Mouse (Mus musculus) lung, postnatal 14 days (tissue): ENCODE data around the gene Slc37a3.
"Not testable (repeated sequence)": the region's sequence is repeated elsewhere in the genome, so short reads cannot be mapped to it uniquely, and the experiment has no call there.

ENCODE experiments used
- DNase-seq: peaks from one replicate; pipeline ENCODE4 v3.0.0; 2021

Gene Slc37a3

DNA sequence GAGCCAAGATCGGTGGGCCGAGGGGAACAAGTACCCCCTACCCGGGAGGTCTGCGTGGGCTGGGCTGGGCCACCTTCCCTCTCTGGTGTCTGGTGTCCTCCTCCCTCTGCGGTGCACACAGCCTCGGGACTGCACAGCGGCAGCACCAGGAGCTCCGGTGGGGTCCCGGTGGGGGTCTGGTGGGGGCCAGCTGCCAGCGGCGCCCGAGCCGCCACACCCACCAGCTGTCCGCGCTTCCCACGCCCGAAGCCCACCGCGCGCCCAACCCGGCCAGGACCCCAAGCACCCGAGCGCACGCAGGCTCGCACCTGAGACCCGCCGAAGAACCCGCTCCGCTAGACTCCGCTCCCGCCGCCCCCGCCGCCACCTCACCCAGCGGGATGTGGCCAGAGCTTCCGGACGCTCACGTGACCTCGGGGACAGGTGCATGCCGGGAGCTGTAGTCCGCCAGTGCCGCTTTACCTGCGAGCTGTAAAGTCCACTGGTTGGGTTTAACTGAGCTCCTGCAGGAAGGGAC is at the start of gene Slc37a3:
Gene Slc37a3, minus strand, starts transcription at position 365 of the 517 bp plus-strand sequence.
- peak; percentile 89 for DNase-seq

DNA sequence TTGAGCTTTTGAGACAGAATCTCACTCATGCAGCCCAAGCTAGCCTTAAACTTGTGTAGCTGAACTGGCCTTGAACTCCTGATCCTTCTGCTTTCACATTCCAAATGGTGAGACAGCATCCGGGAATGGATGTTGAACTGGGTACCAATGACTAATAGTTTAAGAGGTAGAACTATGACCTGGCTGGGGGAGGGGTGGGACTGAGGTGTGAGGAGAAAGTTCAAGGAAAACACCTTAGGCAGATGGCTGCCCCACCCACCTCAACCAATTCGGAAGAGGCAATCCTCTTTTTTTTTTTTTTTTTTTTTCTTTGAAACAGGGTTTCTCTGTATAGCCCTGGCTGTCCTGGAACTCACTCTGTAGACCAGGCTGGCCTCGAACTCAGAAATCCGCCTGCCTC is 49.2 kb upstream of the Slc37a3 start:
- no peak for DNase-seq

DNA sequence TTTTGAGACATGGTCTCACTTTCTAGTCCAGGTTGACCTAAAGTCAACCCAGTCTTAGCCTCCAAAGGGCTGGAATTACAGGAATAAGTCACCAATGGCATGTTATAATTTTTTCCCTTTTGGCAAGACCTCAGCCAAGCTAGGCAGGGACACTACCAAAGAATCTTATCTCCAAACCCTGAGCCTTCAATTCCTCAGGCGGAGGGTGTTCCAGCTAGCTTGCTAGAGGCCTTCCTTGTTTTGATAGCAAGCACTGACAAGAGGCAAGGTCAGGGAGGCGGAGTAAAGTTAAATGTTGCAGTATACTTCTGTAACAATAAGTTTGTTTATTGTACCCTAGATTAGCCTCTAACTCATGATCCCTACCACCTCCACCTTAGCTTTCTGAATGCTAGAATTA is 47.7 kb upstream of the Slc37a3 start:
- no peak for DNase-seq

DNA sequence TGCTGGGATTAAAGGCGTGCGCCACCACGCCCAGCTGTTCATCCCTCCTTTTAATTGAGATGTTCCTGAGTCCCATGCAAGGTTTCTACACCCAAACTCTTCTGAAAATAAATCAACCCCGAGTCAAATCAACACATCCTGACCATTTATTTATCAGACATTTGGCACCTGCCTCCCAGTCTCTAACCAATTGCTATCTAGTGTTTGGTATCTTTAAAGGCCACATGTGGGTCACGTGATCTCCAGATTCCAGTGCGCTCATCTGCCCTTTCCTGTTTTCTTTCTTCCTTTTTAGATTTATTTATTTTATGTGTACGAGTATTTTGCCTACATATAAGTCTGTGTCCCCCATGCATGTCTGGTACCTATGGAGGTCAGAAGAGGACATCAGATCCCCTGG is 46.2 kb upstream of the Slc37a3 start:
- no peak for DNase-seq

DNA sequence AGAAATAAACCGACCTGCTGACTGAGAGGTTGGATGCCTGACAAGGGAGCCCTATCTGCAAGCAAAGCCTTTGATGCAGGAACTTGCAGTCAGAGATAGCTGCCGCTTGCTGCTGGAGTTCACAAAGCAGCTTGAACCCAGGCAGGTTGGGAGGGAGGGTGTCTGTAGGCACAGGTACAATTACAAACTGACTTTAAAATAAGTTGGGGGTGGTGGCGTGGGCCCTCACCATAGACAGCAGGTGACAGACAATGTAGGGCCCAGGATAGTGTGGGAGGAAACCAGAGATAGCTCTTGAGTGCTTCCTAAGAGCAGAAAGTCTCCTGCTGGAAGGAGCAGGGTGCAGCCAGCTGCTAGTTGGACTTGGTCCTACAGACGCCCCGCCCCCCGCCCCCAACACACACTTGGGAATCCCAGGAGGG is 45.7 kb upstream of the Slc37a3 start:
- no peak for DNase-seq

DNA sequence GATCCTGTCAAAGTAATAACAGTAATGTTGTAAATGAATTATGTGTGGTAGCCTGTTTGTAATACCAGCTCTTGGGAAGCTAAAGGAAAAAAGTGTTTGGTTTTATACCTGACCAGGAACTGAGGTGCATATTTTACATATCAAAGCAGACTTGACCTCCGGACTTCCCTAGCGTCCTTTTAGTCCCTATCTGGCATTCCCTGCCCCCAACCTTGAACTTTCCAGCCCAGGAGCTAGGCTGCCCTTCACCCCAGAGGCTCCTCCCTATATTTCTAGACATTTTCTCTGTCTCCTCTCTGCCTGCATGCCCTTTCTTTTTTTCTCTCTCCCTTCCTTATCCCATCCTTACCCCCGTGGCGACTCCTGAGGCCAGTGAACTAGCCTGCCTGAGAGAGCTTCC is 43.4 kb upstream of the Slc37a3 start:
- DNase-seq, result no peak

DNA sequence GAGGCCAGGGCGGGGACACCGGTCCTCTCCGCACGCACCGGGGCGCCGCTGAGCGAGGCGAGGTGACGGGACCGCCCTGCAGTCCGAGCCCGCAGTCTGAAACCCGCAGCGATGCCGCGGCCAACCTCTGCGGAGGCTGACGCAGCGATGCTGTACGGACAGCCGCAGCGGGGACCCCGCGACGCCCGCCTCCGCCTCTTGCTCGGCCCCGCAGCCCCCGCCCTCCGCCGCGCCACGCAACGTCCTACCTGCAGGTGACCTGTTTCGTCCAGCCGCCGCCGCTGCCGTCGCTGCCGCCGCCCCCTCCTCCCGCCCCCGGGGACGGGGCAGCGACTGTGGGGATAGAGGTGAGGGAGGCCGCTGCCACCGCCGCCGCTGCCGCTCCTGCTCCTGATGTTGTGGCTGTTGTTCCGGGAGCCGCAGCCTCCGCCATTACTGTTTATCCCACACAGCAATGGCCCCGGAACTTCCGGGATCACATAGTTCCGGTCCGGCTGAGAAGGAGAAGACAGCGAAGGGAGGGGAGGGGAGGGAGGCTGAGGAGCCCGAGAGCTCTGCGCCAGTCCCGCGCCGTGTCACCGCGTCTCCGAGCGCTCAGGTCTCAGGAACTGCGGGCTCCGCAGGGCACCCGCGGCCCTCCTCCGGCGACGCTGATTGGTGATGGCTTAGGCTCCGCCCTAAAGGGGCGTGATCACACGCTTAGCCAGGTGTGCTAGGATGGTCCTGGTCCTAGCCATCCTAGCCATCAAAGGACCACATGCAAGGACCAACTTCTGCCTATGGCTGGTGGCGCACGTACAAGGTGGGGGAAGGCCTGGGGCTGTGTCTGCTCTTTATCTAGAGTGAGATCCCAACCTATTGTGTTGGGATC is 42.6 kb upstream of the Slc37a3 start, which contains the start of gene Mkrn1:
Gene Mkrn1, minus strand, starts transcription at position 612 of the 871 bp plus-strand sequence.
- DNase-seq, result peak; percentile 76

DNA sequence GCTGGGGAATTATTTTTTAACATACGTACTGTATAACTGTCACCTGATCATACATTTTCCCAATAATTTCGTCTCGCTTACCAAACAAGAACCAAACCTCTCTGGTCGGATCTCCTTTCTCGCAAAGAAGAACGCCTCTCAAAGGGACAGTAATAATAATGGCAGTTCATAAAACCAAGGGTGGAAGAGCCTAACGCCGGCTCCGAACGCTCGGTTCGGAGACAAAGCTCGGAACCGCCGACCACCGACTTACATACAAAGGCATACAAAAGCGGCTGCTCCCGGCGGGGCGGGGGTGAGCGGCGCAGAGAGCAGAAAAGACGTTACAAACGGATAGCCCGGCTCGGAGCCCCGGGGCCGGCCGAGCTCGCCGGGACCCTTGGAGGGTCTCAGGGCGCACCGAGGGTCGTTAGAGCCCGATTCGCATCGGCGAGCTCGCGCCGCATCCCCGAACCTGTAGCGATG is 41.9 kb upstream of the Slc37a3 start:
- no peak for DNase-seq

DNA sequence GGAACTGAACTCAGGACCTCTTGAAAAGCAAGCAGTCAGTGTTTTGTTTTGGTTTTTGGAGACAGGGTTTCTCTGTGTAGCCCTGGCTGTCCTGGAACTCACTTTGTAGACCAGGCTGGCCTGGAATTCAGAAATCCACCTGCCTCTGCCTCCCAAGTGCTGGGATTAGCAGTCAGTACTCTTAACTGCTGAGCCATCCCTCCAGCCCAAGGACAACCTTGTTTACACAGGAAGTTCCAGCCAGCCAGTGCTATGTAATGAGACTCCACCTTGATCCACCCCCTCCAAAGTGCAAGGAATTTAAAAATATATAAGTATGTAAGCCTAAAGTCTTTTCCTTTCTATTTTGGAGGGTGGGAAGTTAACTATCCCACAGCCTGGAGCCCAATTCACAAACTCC is 39.2 kb upstream of the Slc37a3 start:
- not testable (repeated sequence) for DNase-seq

DNA sequence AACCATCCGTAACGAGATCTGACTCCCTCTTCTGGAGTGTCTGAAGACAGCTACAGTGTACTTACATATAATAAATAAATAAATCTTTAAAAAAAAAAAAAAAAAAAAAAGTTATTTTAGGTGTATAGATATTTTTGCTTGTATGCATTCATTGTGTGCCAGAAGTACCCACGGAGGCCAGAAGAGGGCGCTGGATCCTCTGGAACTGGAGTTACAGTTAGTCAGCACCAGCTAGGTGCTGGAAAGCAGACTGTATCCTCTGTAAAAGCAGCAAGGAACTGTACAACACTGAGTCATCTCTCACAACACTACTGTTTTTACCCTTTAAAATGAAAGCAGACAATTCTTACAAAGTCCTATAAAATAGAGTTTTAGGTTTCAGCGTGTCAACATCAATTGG is 38.3 kb upstream of the Slc37a3 start:
- peak; percentile 79 for DNase-seq

DNA sequence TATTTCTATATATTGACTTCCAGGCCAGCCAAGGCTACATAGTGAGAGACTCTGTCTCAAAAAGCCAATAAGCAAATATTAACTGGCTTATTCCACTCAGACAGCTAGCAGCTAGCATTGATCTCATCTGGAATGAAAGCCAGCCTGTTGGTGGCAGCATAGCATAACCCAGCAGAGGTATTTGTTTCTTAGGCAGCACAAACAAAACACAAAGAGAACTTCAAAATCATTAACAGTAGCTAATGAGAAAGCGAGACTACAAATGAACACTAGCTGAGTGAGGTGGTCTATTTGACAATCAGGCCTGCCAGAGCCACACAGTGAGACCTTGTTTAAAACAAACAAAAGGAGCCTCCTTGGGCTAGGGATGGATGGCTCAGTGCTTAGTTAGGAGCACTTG is 36.6 kb upstream of the Slc37a3 start:
- no peak for DNase-seq

DNA sequence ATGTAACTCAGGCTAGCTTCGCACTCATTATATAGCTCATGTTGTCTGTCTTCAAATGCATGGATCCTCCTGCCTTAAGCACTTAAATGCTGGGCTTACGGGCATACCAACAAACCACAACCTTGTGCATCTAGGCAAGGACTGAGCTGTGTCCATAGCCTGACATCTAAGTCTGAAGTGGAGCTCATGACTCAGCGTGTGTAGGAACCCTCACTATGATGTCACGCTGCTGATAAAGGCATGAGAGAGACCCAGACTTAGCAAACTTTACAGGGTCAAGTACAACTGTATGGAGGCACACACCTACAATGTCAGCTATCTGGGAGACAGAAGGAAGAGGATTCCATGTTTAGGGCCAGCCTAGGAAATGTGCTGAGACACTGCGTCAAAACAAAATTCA is 29.0 kb upstream of the Slc37a3 start:
- no peak for DNase-seq

DNA sequence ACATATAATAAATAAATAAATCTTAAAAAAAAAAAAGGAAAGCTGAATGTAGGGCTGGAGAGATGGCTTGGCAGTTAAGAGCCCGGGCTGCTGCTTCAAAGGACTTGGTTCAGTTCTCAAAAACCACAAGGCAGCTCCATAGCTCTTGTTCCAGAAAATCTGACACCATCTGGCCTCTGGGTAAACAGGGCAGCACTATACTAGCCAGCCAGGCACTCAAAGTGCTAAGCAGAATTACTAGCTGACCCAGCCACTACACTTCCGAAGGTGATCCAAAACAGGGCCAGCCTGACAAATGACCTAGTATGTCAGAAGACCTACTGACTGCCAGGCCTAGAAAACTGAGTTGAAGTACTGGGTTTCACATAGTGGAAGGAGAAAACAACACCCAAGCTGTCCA is 25.7 kb upstream of the Slc37a3 start:
- DNase-seq, result no peak

DNA sequence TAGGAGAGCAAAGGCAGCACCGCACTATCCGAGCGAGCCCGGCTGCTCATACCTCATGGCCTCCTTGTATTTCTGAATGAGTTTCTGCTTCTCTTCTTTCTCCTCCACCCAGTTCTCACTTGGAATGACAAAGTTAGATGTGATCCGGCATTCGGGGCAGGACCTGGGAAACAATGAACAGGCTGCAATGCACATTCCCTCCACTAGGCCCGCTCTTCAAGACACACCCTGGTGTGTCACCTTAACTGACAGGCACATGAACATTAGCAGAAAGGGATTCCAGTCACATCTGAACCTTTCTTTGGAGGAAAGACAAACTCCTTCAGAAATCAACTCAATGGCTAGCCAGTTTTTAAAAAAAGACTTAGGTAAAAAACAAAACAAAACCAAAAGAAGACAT is 22.9 kb upstream of the Slc37a3 start:
- DNase-seq, result peak; percentile 57

DNA sequence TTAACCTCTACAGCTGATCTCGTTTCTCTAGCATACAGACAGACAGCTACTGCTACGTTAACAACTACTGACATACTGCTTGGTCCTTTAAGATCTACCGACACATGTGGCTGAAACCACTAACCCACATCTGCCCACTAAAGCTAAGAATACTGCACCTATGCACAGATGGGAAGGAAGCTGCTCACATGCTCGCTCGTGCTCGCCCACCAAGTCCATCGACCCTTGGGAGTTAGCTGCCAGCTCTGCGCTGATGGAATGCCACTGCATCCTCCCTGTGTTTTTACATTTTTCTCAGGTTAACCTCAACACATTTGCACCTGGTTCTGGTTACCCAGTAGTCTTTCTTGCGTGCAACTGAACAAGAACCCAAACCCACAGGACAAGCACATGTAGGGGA is 20.9 kb upstream of the Slc37a3 start:
- DNase-seq, result no peak

DNA sequence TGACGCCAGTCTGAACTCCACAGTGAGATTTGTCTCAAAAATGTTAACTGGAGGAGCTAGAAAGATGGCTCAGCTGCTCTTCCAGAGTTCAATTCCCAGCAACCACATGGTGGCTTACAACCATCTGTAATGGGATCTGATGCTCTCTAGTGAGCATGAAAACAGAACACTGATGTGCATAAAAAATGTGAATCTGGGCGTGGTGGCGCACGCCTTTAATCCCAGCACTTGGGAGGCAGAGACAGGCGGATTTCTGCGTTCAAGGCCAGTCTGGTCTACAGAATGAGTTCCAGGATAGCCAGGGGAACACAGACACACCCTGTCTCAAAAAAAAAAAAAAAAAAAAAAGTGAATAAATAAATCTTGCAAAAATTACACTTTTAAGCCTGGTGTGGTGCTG is 19.6 kb upstream of the Slc37a3 start:
- DNase-seq, result no peak

DNA sequence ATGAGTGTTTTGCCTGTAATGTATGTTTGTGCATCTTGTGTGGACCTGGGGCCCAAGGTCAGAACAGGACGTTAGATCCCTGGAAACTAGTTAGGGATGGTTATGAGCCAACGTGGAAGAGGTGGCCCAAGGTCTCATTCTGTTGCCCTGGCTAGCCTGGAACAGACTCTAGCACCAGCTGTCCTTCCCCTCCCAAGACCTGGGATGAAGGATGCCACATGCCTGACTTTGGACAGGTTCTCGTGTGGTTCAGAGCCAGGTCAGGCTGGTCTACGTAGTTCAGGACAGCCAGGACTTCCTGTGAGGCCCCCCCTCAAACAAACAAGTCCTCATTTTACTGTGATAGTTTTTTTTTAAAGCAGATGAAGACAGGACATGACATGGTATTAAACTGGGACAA is 18.4 kb upstream of the Slc37a3 start:
- no peak for DNase-seq

DNA sequence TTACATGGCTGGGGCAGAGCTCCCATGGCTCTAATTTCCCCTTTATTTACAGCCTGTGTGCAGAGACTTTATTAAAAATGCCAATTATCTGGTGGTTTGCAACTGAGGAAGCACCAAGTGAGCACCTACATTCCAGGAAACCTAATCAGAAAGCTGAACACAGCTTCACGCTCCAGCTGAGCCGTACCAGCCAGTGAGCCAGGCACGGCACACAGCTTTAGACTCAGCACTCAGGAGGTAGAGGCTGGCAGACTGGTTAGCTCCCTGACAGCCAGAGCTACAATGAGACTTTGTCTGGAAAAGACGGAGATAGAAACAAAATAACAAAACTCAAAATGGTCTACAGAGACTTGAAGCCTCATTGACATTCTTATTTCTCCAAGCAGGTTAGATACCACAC is 18.0 kb upstream of the Slc37a3 start:
- no peak for DNase-seq

DNA sequence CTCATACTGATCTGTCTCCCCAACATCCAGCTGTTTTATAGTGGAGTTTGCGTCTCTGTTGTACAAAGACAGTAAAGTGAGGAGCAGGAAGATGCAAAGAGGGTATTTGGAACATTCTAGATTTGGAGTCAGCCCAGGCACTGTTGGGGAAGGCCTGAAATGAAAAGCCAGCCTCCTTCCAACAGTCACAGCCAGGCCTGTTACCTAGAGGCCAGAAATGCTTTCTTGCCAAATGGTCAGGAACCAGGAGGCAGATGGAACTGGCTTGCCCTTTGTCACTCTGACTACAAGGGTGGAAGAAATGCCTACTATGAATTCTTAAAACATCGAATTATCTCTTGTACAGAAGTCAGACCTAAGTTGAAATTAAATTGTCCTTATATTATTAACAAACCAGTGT is 12.5 kb upstream of the Slc37a3 start:
- DNase-seq, result no peak

DNA sequence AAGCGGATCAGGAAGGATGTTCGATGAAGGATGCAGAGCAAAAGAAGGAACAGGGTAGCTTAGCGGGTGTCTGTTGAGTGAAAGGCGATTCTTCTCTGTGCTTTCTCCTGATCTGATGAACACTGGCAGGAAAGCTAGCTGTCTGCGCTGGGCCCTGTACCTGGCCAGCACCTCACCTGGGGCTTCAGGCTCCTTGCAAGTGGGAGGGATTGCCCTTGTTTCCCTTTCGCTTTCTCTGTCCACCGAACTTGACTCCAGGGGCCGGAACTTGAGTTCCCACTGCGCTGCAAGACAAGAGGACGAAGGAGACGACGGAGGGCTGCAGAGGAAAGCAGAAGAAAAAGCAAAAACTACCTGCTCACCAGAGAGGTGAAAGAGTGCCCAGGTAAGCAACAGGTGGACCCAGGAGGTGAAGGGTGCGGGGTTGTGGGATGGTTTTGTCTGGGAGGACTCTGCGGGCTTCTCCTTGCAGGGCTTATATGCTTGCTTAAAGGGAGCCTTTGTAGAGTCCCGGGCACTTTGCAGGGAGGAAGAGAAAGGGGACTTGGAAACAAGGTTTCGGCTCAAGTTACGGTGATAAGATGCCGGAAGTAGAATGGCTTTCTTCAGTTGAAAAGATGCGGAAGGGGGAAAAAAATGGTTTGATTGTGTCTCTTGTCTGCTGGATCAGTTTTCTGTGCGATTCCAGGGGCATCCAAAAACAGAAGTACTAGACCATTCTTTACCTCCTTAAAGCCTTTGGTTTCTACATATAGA is 3.8 kb upstream of the Slc37a3 start, which contains the start of gene Rab19:
Gene Rab19, plus strand, starts transcription at position 51 of the 756 bp plus-strand sequence.
- peak; percentile 44 for DNase-seq

DNA sequence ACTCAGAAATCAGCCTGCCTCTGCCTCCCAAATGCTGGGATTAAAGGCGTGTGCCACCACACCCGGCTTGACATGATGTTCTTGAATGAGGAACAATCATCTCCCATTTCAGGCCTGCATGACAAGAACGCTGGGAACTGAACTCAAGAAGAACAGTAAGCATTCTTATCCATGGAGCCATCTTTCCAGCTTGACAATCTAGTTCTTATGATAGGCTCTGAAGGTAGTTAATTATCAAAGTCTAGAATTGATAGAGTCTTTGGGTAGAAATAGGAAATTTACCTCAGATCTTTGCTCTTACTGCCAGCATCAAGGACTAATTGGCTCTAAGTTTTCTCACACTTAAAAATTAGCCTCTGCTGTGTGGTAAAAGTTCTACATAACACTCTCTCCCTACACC is 2.8 kb upstream of the Slc37a3 start:
- DNase-seq, result no peak

DNA sequence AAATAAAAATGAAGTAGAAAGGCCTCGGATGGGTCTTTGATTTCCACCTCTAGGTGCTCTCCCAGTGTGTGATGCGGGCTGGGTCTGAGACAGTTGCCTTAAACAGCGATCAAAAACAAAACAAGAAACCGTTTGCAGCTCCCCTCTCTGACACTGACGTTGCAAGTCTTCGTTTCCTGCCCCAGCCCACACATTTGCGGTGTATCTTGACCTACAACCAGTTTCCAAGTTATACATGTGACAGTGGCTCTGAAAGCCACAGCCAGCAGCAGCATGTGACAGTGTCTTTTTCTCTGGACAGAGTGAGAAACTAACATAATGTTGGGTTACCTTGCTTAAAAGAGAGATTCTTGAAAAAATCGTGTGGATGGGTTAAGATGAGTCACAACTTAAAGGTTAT is 2.3 kb upstream of the Slc37a3 start:
- peak; percentile 29 for DNase-seq

DNA sequence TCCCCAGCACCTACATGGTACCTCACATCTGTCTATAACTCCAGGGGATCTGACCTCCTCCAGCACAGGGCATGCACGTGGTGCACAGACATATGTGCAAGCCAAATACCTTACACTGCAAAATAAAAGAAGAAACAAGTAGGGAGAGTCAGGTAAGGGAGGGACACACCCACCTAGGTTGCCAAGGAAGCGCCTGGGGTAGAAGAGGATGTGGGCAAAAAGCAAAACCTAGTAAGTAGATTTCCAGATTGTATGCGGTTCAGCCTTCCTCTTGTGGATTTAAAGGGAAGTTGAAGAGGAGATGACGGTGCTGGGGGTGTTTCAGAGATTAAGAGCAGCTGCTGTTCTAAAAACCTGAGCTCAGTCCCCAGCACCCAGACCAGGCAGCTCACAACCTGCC is 1.7 kb upstream of the Slc37a3 start:
- no peak for DNase-seq
